Mouse (Mus musculus): ENCODE measurements at regions not wholly inside any gene's neighbourhood (a gene's known extent, or its start where the extent isn't known, plus 50 kb on each side); places are given as distances from the start of the nearest gene placed in this dataset.
"Not testable (repeated sequence)": the region's sequence is repeated elsewhere in the genome, so short reads cannot be mapped to it uniquely, and the experiment has no call there.

GRCm38 (mm10) chr14:45805950-45806349 lies 148.0 kb upstream of the Ddhd1 start:
- H3K36me3 ChIP-seq (ENCODE audit: control insufficient read depth, insufficient read depth, low read length), result no peaks in the 10 kb centered on the region
- H3K27ac ChIP-seq (ENCODE audit: control insufficient read depth, insufficient read depth, low read depth, low read length), result no peak overlapping the region
- H3K27me3 ChIP-seq (ENCODE audit: control insufficient read depth, insufficient read depth, low read length), result no peaks in the 10 kb centered on the region
- no peak overlapping the region for H3K4me3 ChIP-seq (ENCODE audit: control insufficient read depth, low read depth, low read length)
- no peaks in the 10 kb centered on the region for H3K4me1 ChIP-seq (ENCODE audit: control insufficient read depth, insufficient read depth, low read length)
- TF ChIP-seq POLR2A (IDR thresholded peaks at IDR 0.05; ENCODE audit: control insufficient read depth, low read depth, low read length) (no peak), CTCF (IDR thresholded peaks at IDR 0.05; ENCODE audit: control insufficient read depth, insufficient read depth, insufficient replicate concordance, low read depth, low read length) (no peak)

DNA sequence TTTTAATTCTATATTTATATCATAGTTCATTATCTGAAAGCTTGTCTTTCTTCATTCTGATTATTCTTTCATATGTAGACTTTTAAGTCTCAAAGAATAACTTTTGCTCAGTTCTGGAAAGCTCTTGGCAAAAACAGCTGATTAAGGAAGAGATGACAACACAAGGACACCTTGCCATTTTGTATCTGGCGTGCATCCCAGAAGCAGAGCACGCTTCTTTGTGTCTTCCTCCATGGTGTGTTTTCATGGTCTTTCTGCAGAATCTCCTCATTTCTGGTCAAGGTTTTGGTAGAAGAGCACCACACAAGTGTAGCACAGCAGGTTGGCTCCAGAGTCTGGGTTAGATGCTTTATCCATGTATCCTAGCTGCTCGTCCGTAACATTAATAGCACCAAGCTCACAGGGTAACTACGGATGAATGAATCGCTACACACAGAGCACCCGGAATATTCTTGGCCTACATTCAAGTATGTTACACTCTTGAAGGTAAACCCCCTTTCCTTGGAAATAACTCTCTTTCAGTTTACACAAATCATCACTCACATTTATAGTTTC lies 148.9 kb upstream of the Ddhd1 start:
- Histone ChIP-seq H3K27ac (ENCODE audit: control insufficient read depth, insufficient read depth, low read depth, low read length) (no peak overlapping the region), H3K27me3 (ENCODE audit: control insufficient read depth, insufficient read depth, low read length) (no peaks in the 10 kb centered on the region), H3K36me3 (ENCODE audit: control insufficient read depth, insufficient read depth, low read length) (no peaks in the 10 kb centered on the region), H3K4me1 (ENCODE audit: control insufficient read depth, insufficient read depth, low read length) (no peaks in the 10 kb centered on the region), H3K4me3 (ENCODE audit: control insufficient read depth, low read depth, low read length) (no peak overlapping the region)
- TF ChIP-seq POLR2A (IDR thresholded peaks at IDR 0.05; ENCODE audit: control insufficient read depth, low read depth, low read length) (no peak), CTCF (IDR thresholded peaks at IDR 0.05; ENCODE audit: control insufficient read depth, insufficient read depth, insufficient replicate concordance, low read depth, low read length) (no peak)

GRCm38 (mm10) chr14:45807767-45808166 lies 149.8 kb upstream of the Ddhd1 start:
- Histone ChIP-seq H3K27me3 (ENCODE audit: control insufficient read depth, insufficient read depth, low read length) (no peaks in the 10 kb centered on the region), H3K4me1 (ENCODE audit: control insufficient read depth, insufficient read depth, low read length) (no peaks in the 10 kb centered on the region), H3K36me3 (ENCODE audit: control insufficient read depth, insufficient read depth, low read length) (no peaks in the 10 kb centered on the region), H3K27ac (ENCODE audit: control insufficient read depth, insufficient read depth, low read depth, low read length) (no peak overlapping the region), H3K4me3 (ENCODE audit: control insufficient read depth, low read depth, low read length) (no peak overlapping the region)
- TF ChIP-seq CTCF (IDR thresholded peaks at IDR 0.05; ENCODE audit: control insufficient read depth, insufficient read depth, insufficient replicate concordance, low read depth, low read length) (no peak), POLR2A (IDR thresholded peaks at IDR 0.05; ENCODE audit: control insufficient read depth, low read depth, low read length) (no peak)

GRCm38 (mm10) chr14:45809491-45809890 lies 151.5 kb upstream of the Ddhd1 start:
- H3K4me3 ChIP-seq (ENCODE audit: control insufficient read depth, low read depth, low read length), result no peak overlapping the region
- TF ChIP-seq POLR2A (IDR thresholded peaks at IDR 0.05; ENCODE audit: control insufficient read depth, low read depth, low read length), result no peak
- TF ChIP-seq CTCF (IDR thresholded peaks at IDR 0.05; ENCODE audit: control insufficient read depth, insufficient read depth, insufficient replicate concordance, low read depth, low read length), result no peak
- no peaks in the 10 kb centered on the region for H3K36me3 ChIP-seq (ENCODE audit: control insufficient read depth, insufficient read depth, low read length)
- H3K27ac ChIP-seq (ENCODE audit: control insufficient read depth, insufficient read depth, low read depth, low read length), result no peak overlapping the region
- H3K27me3 ChIP-seq (ENCODE audit: control insufficient read depth, insufficient read depth, low read length), result no peaks in the 10 kb centered on the region
- no peaks in the 10 kb centered on the region for H3K4me1 ChIP-seq (ENCODE audit: control insufficient read depth, insufficient read depth, low read length)

DNA sequence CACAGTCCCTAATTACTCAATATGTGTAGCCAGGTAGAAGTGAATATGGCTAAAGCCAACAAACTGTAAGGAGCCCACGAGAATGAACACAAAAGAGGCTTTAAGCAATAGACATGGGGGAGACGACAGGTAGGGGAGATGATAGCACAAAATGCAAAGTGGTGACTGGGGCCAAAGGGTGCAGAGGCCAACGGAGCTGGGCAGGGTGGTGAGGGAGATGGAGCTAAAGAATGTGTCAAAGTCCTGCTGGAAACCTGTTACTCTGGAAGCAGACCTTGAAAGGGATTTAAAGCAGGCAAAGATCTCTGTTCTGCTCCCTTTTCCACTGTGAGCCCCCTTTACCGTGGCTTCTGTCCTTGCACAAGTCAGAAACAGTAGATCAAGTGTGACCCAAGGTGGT lies 152.2 kb upstream of the Ddhd1 start:
- no peak overlapping the region for H3K27ac ChIP-seq (ENCODE audit: control insufficient read depth, insufficient read depth, low read depth, low read length)
- no peaks in the 10 kb centered on the region for H3K27me3 ChIP-seq (ENCODE audit: control insufficient read depth, insufficient read depth, low read length)
- H3K4me3 ChIP-seq (ENCODE audit: control insufficient read depth, low read depth, low read length), result no peak overlapping the region
- TF ChIP-seq POLR2A (IDR thresholded peaks at IDR 0.05; ENCODE audit: control insufficient read depth, low read depth, low read length) (no peak), CTCF (IDR thresholded peaks at IDR 0.05; ENCODE audit: control insufficient read depth, insufficient read depth, insufficient replicate concordance, low read depth, low read length) (no peak)
- no peaks in the 10 kb centered on the region for H3K36me3 ChIP-seq (ENCODE audit: control insufficient read depth, insufficient read depth, low read length)
- H3K4me1 ChIP-seq (ENCODE audit: control insufficient read depth, insufficient read depth, low read length), result no peaks in the 10 kb centered on the region

DNA sequence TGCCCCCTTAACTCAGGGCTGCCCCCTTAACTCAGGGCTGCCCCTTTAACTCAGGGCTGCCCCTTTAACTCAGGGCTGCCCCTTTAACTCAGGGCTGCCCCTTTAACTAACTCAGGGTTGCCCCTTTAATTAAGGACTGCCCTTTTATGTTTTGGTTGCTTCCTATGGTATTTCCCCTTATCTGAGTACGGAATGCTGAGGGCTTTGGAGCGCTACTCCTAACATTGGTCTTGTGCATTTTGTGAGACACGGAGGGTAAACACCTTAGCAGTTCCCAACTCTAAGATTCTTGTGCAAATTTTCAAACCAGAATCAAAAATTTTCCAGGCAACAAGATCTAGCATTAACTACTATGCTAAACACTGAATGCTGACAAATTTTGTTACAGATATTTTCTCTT lies 152.7 kb upstream of the Ddhd1 start:
- H3K4me3 ChIP-seq (ENCODE audit: control insufficient read depth, low read depth, low read length), result no peak overlapping the region
- H3K36me3 ChIP-seq (ENCODE audit: control insufficient read depth, insufficient read depth, low read length), result no peaks in the 10 kb centered on the region
- TF ChIP-seq POLR2A (IDR thresholded peaks at IDR 0.05; ENCODE audit: control insufficient read depth, low read depth, low read length) (no peak), CTCF (IDR thresholded peaks at IDR 0.05; ENCODE audit: control insufficient read depth, insufficient read depth, insufficient replicate concordance, low read depth, low read length) (no peak)
- no peaks in the 10 kb centered on the region for H3K4me1 ChIP-seq (ENCODE audit: control insufficient read depth, insufficient read depth, low read length)
- H3K27ac ChIP-seq (ENCODE audit: control insufficient read depth, insufficient read depth, low read depth, low read length), result no peak overlapping the region
- H3K27me3 ChIP-seq (ENCODE audit: control insufficient read depth, insufficient read depth, low read length), result no peaks in the 10 kb centered on the region

GRCm38 (mm10) chr14:45815598-45815997 lies 157.7 kb upstream of the Ddhd1 start:
- no peaks in the 10 kb centered on the region for H3K27me3 ChIP-seq (ENCODE audit: control insufficient read depth, insufficient read depth, low read length)
- no peaks in the 10 kb centered on the region for H3K4me1 ChIP-seq (ENCODE audit: control insufficient read depth, insufficient read depth, low read length)
- H3K27ac ChIP-seq (ENCODE audit: control insufficient read depth, insufficient read depth, low read depth, low read length), result no peak overlapping the region
- H3K36me3 ChIP-seq (ENCODE audit: control insufficient read depth, insufficient read depth, low read length), result no peaks in the 10 kb centered on the region
- TF ChIP-seq POLR2A (IDR thresholded peaks at IDR 0.05; ENCODE audit: control insufficient read depth, low read depth, low read length), result no peak
- TF ChIP-seq CTCF (IDR thresholded peaks at IDR 0.05; ENCODE audit: control insufficient read depth, insufficient read depth, insufficient replicate concordance, low read depth, low read length), result no peak
- no peak overlapping the region for H3K4me3 ChIP-seq (ENCODE audit: control insufficient read depth, low read depth, low read length)

GRCm38 (mm10) chr14:45816611-45817010 lies 158.7 kb upstream of the Ddhd1 start:
- not testable (repeated sequence) for H3K27ac ChIP-seq (ENCODE audit: control insufficient read depth, insufficient read depth, low read depth, low read length); H3K4me1 ChIP-seq (ENCODE audit: control insufficient read depth, insufficient read depth, low read length); H3K4me3 ChIP-seq (ENCODE audit: control insufficient read depth, low read depth, low read length); H3K36me3 ChIP-seq (ENCODE audit: control insufficient read depth, insufficient read depth, low read length); H3K27me3 ChIP-seq (ENCODE audit: control insufficient read depth, insufficient read depth, low read length)
